Mouse (Mus musculus) CD4-positive, CD25-positive, alpha-beta regulatory T cell, adult 4 months (primary cell): ENCODE results near the gene Gucy2g. TPM values are rescaled to one million over a fixed set of nuclear protein-coding genes. Genes with fewer than 3 reads are reported as not detected.

Experiments
- ATAC-seq: one replicate; pipeline ENCODE4 v1.8.0; 2017
- polyA plus RNA-seq, 2 experiments: library from polyadenylated mRNA; unstranded; fragments of 100-300 nt; shearing (Covaris generic); gene quantifications; one replicate each; pipeline ENCODE4 v1.2.1; 2017

Gucy2g gene
- under 1 TPM in 1 of 2 experiments, not detected in 1; 0.15 TPM for polyA plus RNA-seq

GRCm38 (mm10) chr19:55241186-55241645, at the start of gene Gucy2g:
TSS of gene Gucy2g (minus strand) at chr19:55241236.
- ATAC-seq: no peak

DNA sequence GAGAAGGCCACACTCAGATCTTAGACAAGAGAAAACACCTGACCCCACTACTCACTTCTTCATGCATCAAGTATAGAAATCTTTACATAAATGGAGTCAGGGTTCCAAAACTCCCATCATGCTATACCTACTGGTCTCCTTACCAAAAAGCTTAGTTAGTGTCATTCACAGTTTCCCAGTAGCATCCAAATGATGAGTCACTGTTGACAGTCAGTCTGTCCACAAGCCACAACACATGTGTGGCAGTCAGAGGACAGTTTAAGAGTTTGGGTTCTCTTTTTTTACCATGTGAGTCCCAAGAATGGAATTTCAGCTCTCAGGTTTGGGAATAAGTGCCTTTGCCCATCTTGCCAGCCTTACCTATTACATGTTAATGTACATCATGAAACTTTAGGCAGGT, 47.9 kb upstream of the Gucy2g start:
- no peak for ATAC-seq

DNA sequence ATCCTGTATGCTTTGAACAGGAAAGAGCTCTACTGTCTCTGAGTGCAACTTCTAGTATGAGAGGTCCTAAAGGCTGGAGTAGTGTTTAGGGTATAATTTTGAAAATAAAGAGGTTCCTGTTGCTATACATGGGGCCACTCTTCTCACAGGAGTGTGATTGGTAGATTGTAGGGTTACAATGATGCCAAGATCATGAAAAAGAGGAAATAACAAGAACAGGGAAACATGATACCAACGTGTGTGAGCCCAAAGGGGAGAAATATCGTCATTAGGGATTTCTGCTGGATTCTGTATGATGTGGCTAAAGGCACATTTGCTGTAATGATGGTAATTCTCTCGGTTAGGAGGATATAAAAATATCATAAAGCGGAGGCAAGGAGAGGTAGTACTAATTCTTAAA, 45.0 kb upstream of the Gucy2g start:
- ATAC-seq: no peak

GRCm38 (mm10) chr19:55284093-55284492, 43.1 kb upstream of the Gucy2g start:
- ATAC-seq: no peak

GRCm38 (mm10) chr19:55276770-55277169, 35.7 kb upstream of the Gucy2g start:
- no peak for ATAC-seq

- no peak for ATAC-seq
Observed at GRCm38 (mm10) chr19:55276100-55276499, 35.1 kb upstream of the Gucy2g start.

DNA sequence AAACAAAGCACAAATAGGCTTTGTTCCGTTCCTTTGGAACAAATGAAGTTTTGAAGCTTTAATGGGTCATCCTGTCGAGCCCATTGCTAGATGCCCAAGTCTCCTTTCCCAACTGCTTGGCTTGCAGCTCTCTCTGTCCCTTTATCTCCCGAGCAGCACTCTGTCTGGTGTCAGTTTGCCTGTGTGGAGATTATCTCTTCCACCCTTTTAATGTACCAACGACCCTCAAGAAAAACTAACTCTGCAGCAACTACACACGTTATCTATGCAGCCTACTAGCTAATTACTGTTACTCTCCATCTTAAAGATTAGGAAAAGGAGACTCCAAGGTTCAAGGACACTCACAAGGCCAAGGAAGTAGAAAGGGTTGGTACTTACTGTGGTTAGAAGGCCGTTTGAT, 32.3 kb upstream of the Gucy2g start:
- ATAC-seq: no peak

DNA sequence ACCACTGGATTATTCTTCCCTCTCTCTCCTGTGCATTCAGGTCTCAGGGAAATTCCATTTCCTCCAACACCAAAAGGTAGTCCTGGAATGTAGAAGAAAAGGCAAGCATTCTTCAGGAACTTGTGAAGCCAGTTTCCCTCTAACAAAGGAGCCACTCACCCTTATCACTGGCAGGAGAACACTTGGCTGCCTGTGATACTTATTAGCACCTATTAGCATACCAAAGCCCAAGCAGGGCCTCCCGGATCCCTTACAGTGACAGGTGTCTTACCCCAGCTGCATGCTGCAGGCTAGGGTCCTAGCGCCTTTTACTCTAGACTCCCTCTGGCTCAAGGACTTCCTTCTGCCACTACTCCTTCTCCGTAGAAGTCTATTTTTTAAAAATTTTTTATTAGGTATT, 30.4 kb upstream of the Gucy2g start:
- no peak for ATAC-seq

DNA sequence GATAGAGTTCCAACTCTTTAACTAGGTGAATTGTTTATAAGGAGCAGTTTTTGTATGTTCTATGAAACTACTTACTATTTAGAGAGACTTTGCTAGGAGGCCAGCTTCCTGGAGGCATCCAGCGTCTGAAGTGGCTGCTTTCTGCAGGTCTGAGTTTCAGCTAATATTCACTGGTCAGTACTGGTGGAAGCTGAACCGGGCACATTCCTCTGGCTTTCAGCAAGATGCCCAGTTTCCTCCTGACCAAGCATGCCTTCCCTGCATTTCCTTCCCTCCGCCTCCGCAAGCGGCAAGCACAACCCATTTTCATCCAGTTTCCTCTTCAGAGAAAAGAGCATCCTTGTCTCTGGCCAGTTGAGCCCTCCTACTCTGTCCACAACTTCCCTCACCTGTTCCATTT, 28.0 kb upstream of the Gucy2g start:
- no peak for ATAC-seq

- no peak for ATAC-seq
Observed at GRCm38 (mm10) chr19:55268150-55268549, 27.1 kb upstream of the Gucy2g start.

- no peak for ATAC-seq
Observed at GRCm38 (mm10) chr19:55266786-55267185, 25.8 kb upstream of the Gucy2g start.

DNA sequence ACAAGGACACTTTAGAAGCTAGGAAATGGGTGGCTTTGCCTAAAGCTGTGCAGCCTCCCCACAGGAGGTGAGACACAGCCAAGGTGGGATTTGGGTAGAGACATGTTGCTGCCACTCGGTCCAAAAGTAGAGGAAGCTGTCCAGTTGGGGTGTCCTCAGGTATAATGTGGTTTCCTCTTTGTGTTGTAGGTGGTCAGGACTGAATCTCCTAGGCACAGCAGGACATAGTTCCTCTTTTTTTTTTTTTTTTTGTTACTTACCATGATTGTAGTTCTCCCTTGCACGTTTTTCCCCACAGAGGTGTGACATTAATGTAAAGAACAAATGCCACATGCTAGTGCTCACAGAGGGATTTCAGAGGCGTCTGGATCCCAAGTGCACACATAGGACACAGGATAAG, 24.2 kb upstream of the Gucy2g start:
- no peak for ATAC-seq

DNA sequence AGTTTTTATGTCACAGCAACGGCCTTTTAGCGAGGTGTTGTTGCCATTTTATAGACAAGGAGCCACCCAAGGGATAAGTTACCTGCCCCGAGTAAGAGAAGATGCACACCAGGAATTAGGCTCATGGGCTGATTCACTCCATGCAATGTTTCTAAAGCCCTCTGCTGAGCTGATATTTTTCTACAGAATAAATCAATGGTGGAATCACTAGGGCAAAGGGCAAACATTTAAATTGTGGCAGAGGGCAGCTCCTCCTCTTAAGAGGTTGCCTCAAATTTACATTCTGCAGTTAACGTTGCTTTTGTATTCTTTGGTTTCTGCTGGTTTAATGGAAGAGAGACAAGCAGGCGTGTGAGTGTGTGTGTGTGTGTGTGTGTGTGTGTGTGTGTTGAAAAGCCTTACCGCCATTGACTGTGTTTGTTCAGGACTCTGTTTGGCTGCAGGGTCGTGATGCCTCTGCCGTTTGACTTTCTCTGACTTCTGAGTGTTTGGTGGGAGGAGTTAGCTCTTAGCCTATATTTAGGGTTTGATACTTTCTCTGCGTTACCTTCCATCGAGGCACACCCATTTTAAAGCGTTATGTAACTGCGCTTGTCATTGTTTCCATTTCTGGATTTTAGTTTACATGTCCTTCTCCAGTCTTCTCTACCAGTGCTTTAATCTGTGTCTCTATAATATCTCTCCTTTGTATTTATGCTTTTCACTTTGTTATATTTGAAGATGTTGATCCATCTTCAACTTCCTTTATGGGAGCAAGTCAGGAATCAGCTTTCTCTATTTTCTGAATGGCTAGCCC, 19.6 kb upstream of the Gucy2g start:
- peak; percentile 45 for ATAC-seq

DNA sequence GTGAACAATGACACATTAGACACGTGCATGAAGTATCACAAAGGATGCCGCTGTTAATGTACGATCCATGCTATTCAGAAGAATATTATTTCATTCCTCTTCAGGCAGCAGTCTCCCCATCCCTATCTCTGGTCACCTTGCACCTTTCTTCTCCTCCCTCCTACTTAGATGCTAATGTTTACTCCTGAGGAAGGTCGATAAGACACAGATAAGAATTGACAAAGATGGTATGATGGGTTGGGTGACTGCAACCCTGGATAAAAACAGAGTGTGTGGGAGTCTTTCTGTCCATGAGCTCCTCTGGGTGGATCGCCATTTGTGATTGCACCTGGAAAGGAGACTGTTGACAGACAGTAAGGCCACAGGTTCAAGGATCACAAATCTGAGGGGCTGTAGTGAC, 17.5 kb upstream of the Gucy2g start:
- no peak for ATAC-seq

DNA sequence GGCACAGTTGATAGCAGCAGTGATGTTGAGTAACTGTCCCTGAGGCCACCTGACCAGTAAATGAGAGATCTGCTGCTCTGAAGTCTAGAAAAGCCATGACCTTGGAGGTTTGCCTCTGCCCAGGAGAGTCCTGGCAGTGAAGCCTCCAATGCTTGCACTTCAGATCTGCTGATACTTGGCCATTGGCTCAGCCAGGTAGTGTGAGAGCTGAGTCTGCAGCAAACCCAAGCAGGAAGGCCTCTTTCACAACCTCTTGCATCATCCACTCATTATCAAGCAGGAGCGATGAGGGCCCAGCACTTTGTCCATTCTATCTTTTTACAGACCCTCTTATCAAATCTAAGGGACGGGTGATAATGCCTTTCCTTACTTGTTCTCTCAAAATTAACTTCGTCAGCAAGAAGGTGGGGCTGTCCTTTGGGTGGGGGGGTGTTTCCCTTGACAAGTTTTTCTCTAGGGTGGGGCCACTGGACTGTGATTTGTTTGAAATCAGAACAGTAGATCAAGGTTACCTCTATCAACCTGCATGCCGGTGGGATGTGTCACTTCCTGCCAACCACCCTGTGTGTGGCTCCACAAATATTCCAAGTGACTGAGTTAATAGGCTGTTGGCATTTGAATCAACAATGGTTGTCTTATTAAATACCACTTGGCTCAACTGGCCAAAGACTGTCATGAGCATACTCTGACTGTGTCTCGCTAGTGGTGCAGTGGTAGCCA, 16.8 kb upstream of the Gucy2g start:
- ATAC-seq: no peak

GRCm38 (mm10) chr19:55256156-55256555, 15.1 kb upstream of the Gucy2g start:
- ATAC-seq: no peak

DNA sequence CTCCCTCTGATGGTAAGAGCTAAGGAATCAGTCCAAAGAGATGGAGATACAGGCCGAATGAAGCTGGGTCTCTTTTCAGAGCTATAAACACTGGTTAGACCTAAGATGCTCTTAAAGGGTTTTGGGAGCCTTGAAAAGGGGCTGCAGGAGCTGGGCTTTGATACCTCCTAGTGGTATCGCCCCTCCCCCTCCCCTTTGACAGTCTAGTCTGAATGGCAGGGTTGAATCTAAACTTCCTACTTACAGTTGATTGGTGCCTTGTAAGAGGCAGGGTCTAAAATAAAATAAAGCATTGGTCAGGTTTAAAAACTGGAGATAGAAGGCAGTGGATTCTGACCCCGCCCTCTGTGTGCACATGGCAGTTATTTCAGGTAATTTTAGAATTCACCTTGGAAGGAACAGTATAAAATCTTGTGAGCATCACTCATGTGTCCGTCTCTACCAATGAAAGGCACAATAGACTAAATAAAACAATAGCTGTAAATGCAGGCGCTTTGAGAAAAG, 13.5 kb upstream of the Gucy2g start:
- ATAC-seq: peak; percentile 62

- ATAC-seq: peak; percentile 85
Observed at GRCm38 (mm10) chr19:55253570-55254441, 12.8 kb upstream of the Gucy2g start.

GRCm38 (mm10) chr19:55253239-55253569, 12.2 kb upstream of the Gucy2g start:
- ATAC-seq: peak; percentile 28

- no peak for ATAC-seq
Observed at GRCm38 (mm10) chr19:55251383-55252124, 10.5 kb upstream of the Gucy2g start, which contains the start of gene Acsl5. TSS of gene Acsl5 (plus strand) at chr19:55251938.

DNA sequence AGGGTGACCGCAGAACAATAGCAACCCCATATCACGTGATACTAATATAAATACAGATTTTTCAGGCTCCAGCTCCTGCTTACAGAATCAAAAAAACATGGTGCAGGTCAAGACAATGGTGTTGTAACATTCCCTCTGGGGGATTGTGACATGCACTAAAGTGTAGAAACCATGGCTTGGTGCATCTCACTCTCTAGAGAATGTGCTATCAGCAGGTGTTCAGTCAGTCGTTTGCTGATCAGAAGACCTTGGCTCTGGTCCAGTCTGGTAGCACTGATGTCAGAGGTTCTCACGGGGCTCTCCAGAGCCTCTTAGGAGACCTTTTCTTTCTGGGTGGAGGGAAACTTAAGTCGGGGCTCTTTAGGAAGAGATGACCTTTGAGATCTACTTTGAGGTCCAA, 9.4 kb upstream of the Gucy2g start:
- ATAC-seq: no peak

- ATAC-seq: no peak
Observed at GRCm38 (mm10) chr19:55247991-55248520, 7.0 kb upstream of the Gucy2g start.
